Mouse (Mus musculus): ENCODE measurements around the gene Saa4.
A peak's percentile ranks its signal among the peaks of the same experiment; 100 is the strongest.
"Not testable (repeated sequence)": the region's sequence is repeated elsewhere in the genome, so short reads cannot be mapped to it uniquely, and the experiment has no call there.

Saa4 gene

DNA sequence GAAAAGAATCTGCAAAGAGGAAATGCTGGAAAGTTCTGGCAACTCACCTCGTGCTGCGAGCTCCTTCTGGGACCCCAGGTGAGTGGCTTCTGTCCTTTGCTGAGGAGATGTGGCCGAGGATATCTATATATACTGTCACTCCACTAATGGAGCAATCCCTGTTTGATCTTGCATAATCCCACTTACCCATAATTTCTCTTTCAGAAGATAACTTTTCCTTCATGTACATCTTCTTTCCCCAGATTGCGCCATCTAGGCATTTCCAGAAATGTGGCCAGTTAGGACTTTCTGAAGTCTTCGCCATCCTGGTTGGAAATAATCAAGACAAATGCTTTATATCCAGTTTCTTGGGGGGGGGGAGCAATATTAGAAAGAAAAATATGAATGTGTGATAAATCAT, 16.8 kb downstream of the Saa4 start, which contains the start of gene Saa3:
Gene Saa3, minus strand, starts transcription at position 101 of the 400 bp plus-strand sequence.
- DNase-seq = no peak

DNA sequence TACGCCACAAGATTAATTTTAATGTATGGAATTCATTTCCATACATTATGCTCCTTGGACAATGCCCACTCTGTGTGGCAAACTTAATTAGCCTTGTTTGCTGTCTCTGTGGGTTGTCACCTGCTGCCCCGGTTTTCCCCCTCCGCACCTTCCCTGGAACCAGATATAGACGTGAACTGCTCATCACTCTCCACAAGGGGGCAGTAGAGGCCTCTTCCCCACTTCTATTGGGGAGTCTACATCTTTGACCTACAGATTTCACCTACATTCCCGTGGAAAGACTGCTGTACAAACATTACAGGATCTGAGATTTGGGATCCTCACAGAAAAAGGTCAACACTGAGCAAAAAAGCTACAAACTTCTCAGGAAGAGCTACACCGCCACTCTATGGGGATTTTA, 17.9 kb downstream of the Saa4 start:
- peak; percentile 87 for DNase-seq

DNA sequence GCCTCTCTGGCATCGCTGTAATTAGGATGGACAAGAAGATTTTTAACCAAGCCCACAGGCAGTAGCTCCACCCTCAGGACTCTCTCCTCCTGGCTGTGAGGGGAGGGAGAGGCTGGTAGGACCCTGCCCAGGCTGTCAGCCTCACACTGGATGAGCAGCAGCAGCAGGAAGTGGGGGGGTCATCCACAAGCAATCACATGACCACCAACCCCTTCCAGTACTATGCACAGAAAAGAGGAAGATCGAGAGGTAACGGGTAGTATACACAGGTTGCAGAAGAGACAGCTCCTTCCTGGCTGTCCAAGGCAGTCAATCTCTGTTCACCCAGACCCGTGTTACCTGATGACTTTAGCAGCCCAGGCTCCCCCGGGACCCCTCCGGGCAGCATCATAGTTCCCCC, 20.2 kb downstream of the Saa4 start:
- DNase-seq = no peak

DNA sequence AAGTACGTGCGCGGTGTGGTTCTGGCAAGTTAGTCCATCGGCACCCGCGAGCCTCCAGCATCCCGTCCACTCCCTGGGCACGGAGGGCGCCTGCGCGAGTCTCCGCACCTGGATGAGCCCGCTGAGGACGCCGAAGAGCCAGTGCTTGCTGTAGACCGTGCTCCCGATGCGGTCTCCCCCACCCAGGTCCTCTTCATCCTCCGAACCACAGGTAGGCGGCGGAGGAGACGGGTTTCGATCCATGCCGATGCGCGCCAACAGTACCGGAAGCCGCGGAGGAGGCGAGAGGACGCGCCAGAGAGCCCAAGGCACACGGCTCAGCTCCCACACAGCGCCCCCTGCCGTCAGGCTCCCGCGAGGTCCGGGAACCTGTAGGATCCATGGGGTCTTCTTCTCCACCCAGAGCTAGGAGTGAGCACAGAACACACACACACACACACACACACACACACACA, 22.0 kb downstream of the Saa4 start, which contains the start of gene Saal1:
Gene Saal1, minus strand, starts transcription at position 291 of the 455 bp plus-strand sequence.
- DNase-seq = peak; percentile 84

GRCm38 (mm10) chr7:46700521-46701025, 31.8 kb downstream of the Saa4 start:
- DNase-seq = no peak

DNA sequence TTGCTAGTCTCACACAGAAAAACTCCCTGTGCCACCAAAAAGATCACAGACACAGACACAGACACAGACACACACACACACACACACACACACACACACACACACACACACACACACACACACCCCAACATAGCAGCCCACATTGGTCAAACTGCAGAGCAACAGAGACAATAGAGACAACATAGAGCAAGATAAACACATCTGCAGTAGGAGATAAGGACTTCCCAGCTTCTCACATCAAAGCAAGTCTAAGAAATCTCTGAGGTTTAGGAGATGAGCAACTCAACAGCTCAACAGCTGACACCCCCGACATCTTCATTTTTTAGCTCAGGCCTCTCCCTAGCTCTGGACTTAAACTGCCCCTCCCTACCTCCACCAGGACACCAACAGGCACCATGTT, 35.6 kb downstream of the Saa4 start:
- no peak for DNase-seq

- no peak for DNase-seq
Measured at GRCm38 (mm10) chr7:46686827-46687226, 45.6 kb downstream of the Saa4 start.

DNA sequence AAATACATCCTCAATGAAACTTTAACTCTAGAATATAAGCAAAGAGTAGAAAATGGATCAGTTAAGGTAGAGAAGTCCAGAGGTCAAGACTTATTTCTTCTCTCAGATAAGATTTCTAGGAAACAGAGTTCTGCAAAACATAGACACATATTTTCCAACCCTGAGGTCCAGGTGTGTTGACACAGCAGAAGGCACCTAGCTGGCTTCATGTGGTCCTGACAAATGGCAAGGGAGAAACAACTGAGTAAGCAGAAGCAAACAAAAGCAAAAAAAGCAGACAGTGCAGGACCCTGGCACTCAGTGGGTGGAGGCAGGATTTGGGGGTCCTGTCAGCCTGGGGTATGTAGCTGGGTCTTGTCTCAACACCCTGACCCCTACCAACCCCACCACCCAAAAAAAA, 51.7 kb downstream of the Saa4 start:
- DNase-seq = no peak

GRCm38 (mm10) chr7:46679044-46679443, 53.4 kb downstream of the Saa4 start:
- not testable (repeated sequence) for DNase-seq

GRCm38 (mm10) chr7:46678417-46678816, 54.0 kb downstream of the Saa4 start:
- DNase-seq = no peak

All from cerebellum, adult 9-10 months (tissue).